Mouse (Mus musculus): ENCODE results near the gene Mup18. TPM values are rescaled to one million over a fixed set of nuclear protein-coding genes. Genes with fewer than 3 reads are reported as not detected.

Gene Mup18
- polyA plus RNA-seq (2015; fragmentation: Nextera tagmentation; extraction: Ambion mirVana): not detected in 2 replicates

GRCm38 (mm10) chr4:61674036-61674435 lies at the start of gene Mup18:
Gene Mup18 (minus strand): TSS chr4:61674136.

Other genes starting within 250 kb of the Mup18 start
- not detected in 2 replicates for gene Mup15, start 234.4 kb downstream of the Mup18 start, polyA plus RNA-seq (2015; fragmentation: Nextera tagmentation; extraction: Ambion mirVana)
- gene Mup16, start 154.6 kb downstream of the Mup18 start, polyA plus RNA-seq (2015; fragmentation: Nextera tagmentation; extraction: Ambion mirVana): not detected in 2 replicates
- not detected in 2 replicates for gene Mup17, start 78.3 kb downstream of the Mup18 start, polyA plus RNA-seq (2015; fragmentation: Nextera tagmentation; extraction: Ambion mirVana)
- gene Mup19, start 108.1 kb upstream of the Mup18 start, polyA plus RNA-seq (2015; fragmentation: Nextera tagmentation; extraction: Ambion mirVana): not detected in 2 replicates
- not detected in 2 replicates for gene Mup5, start 161.1 kb upstream of the Mup18 start, polyA plus RNA-seq (2015; fragmentation: Nextera tagmentation; extraction: Ambion mirVana)

Measured in spleen, postnatal 0 days (tissue).